Mouse (Mus musculus) bone marrow macrophage, adult 2 months (primary cell): ENCODE results near the gene Irf2bp1. TPM values are rescaled to one million over a fixed set of nuclear protein-coding genes. Genes with fewer than 3 reads are reported as not detected.

Experiments used
- H3K27ac ChIP-seq: 2 replicates; pipeline ENCODE4 v1.5.1; 2012; ENCODE audit warnings: low read depth, low read length; ENCODE audit not compliant: insufficient read depth
- H3K4me1 ChIP-seq: 2 replicates; pipeline ENCODE4 v1.6.1; 2012; ENCODE audit warnings: low read length; ENCODE audit not compliant: control insufficient read depth, insufficient read depth
- H3K4me3 ChIP-seq: 2 replicates; pipeline ENCODE4 v1.5.1; 2012; ENCODE audit warnings: mild to moderate bottlenecking, low read length, moderate library complexity; ENCODE audit not compliant: insufficient read depth
- CTCF ChIP-seq: IDR thresholded peaks from 2 replicates; pipeline ENCODE4 v1.5.1; 2012; ENCODE audit warnings: low read depth, mild to moderate bottlenecking, low read length, moderate library complexity
- POLR2A ChIP-seq: IDR thresholded peaks from 2 replicates; pipeline ENCODE4 v1.6.1; 2012; ENCODE audit warnings: mild to moderate bottlenecking, low read depth, low read length, borderline replicate concordance
- polyA plus RNA-seq: library from polyadenylated mRNA; stranded (reverse); fragments of >200 nt; gene quantifications from 2 replicates; pipeline ENCODE4 v1.2.4, GENCODE M21; 2012; ENCODE audit not compliant: missing spikeins, insufficient read depth, insufficient read length

The Irf2bp1 gene
- polyA plus RNA-seq = 16.4 and 17.5 TPM in 2 replicates

DNA sequence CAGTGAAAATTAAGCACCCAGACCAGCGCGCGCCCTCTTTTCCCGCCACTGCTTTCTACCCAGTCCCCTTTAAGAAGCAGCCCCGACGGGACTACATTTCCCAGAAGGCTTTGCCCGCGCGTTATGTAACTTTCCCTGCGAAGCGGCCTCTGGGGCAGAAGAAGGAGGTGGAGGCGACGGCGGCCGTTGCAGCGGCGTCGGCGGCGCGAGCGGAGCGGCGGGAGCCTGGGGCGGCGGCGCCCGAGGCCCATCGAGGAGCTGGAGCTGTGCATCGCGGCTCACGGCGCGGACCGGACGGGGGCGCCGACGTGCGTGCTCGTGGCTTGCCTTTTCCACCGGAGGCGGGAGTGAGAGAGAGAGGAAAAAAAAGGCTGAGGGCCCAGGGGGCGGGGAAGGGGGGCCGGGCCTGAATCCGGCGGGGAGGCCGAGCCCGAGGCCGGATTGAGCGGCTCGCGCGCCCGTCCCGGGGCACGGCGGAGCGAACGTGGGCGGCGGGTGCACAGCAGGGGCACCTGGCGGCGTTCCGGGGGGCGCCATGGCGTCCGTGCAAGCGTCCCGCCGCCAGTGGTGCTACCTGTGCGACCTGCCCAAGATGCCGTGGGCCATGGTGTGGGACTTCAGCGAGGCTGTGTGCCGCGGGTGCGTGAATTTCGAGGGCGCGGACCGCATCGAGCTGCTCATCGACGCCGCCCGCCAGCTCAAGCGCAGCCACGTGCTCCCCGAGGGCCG is at the start of gene Irf2bp1:
TSS of gene Irf2bp1 (plus strand) at position 143 of the 729 bp plus-strand sequence.
- peak within 1 kb of the TSS; percentile 86 for H3K4me3 ChIP-seq
- peak within 1 kb of the TSS; percentile 83 for H3K27ac ChIP-seq
- TF ChIP-seq POLR2A = no peak
- no peak for TF ChIP-seq CTCF
- peaks cover 10% of the 10 kb centered on the region for H3K4me1 ChIP-seq

DNA sequence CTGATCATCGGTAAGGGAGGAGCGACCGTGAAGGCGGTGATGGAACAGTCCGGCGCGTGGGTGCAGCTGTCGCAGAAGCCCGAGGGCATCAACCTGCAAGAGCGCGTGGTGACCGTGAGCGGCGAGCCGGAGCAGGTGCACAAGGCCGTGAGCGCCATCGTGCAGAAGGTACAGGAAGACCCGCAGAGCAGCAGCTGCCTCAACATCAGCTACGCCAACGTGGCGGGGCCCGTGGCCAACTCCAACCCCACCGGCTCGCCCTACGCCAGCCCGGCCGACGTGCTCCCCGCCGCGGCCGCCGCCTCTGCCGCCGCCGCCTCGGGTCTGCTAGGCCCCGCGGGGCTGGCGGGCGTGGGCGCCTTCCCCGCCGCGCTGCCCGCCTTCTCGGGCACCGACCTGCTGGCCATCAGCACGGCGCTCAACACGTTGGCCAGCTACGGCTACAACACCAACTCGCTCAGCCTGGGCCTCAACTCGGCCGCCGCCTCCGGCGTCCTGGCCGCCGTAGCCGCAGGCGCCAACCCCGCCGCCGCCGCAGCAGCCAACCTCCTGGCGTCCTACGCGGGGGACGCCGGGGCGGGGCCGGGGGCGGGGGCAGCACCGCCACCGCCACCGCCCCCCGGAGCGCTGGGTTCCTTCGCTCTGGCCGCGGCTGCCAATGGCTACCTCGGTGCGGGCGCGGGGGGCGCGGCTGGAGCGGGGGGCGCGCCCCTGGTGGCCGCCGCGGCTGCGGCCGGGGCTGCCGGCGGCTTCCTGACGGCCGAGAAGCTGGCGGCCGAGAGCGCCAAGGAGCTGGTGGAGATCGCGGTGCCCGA is 46.1 kb upstream of the Irf2bp1 start:
- Histone ChIP-seq H3K4me1 (peaks cover 13% of the 10 kb centered on the region), H3K4me3 (peak overlapping the region; percentile 94), H3K27ac (peak overlapping the region; percentile 65)
- TF ChIP-seq POLR2A (no peak), CTCF (no peak)

DNA sequence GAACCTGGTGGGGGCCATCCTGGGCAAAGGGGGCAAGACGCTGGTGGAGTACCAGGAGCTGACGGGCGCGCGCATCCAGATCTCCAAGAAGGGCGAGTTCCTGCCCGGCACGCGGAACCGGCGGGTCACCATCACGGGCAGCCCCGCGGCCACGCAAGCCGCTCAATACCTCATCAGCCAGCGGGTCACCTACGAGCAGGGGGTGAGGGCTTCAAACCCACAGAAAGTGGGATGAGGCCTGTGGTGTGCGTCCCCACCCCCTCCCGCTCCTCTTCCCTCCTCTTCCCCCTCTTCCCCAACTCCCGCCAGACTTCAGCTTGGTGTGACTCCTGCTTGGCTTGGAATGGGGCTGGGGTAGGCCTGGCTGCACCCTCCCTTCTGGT is 45.5 kb upstream of the Irf2bp1 start:
- Histone ChIP-seq H3K27ac (no peak overlapping the region), H3K4me3 (peak overlapping the region; percentile 94), H3K4me1 (peaks cover 13% of the 10 kb centered on the region)
- TF ChIP-seq POLR2A (no peak), CTCF (no peak)

DNA sequence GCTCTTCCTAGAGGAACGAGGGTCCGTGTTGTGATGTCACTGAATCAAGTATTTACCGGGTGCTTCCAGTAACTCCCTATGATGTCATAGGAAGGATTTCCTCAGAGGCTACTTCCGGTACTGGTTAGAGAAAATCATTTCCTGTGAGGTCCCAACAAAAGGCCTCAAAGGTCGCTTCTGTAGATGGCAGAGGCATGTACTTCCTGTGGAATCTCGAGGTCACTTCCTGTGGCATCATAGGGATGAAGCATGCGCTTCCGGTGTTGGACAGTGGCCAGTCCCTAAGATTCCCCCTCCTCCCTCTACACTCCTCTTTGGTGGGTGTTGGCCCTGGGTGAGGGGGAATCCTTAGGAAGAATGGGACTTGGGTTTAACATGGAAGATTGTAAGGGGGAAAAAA is 44.4 kb upstream of the Irf2bp1 start:
- H3K4me3 ChIP-seq = no peak overlapping the region
- H3K4me1 ChIP-seq = peaks cover 18% of the 10 kb centered on the region
- TF ChIP-seq POLR2A (no peak), CTCF (no peak)
- H3K27ac ChIP-seq = no peak overlapping the region

DNA sequence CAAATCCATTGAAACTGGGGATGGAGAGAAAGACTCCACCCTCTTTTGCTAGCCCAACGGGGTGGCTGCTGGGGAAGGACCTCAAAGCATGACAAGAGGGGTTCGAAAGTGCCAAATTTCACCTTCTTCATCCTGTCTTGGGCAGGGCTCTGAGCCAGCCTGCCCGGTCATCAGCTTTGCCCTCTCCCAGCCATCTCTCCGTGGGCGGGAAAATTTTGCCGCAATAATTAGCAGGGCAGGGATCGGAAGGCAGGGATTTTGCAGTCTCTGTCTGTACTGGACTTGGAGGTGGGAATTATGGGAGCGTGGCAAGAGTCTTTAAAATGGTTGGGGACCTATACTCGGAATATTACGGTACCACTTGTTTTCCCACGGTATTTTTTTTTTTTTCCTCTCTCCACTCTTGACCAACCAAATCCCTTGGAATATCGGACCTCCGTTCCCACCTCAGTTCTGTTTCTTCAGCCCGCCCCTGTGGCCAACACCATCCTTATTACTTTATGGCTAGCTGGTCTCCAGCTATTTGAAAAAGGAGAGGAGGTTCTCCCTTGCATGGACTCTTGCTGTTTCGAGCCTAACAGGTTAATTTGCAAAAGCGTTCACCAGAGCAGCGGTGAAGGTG is 41.6 kb upstream of the Irf2bp1 start:
- Histone ChIP-seq H3K4me3 (peak overlapping the region; percentile 22), H3K4me1 (peaks cover 15% of the 10 kb centered on the region), H3K27ac (no peak overlapping the region)
- TF ChIP-seq CTCF (no peak), POLR2A (no peak)

DNA sequence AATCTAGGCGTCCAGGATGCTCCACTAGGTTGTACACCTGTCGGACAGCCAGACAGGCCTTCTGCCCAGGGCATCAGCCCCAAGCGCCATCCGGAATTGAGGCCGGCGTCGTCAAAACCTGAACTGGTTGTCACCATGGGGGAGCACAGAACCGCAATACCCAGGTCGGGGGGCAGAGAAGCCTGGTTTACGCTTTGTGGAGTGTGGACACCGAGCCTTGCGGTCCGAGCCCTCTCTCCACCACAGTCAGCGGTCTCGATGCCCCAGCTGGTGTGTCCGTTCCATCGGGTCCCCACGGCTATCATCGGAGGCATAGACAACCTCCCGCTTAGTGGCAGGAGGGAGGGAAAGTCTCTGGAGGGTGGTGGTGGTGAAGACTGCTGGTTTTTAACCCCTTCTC is 41.0 kb upstream of the Irf2bp1 start:
- H3K4me1 ChIP-seq = peaks cover 15% of the 10 kb centered on the region
- H3K27ac ChIP-seq = no peak overlapping the region
- H3K4me3 ChIP-seq = peak overlapping the region; percentile 22
- TF ChIP-seq CTCF = no peak
- TF ChIP-seq POLR2A = no peak

DNA sequence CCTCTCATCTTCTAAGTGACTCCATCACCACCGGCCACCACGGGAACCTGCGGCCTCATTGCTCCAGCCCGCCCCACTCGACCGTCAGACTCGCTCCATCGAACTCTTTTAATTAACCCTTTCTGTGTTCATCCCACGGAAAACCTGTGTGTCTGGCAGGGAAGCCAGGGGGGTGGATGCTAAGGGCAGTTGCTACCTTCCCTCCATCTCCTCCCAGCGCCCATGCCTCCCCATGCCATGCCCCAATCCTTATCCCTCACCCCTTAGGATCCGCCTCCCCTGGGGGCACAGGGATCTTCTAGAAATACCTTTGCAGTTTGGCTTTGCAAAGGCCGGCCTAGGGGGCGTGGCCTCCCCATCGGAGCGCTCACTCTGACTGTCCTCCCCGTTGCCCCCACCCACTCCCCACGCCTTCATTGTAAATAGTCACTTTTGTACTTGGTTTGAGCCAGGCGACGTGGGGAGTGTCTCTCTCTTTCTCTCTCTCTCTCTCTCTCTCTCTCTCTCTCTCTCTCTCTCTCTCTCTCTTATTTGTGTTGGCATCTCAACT is 40.5 kb upstream of the Irf2bp1 start:
- Histone ChIP-seq H3K4me3 (no peak overlapping the region), H3K27ac (no peak overlapping the region), H3K4me1 (peaks cover 15% of the 10 kb centered on the region)
- TF ChIP-seq POLR2A = no peak
- no peak for TF ChIP-seq CTCF

DNA sequence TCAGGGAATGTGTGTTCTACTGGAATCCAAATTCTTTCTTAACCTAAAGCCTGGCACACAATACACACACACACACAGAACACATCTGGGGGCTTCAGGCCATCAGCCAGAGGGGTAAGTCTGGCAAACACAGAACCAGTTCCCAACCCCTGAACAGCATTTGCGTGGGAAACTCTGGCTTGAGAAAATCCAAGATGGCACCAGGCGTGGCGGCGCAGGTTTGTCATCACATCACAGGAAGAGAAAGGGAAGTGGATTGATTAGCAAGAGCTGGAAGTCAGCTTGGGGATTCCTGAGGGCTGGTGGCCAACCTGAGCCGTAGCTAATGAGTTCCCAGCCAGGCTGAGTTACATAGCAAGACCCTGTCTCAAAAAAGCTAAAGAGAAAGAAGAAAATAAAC is 38.5 kb upstream of the Irf2bp1 start:
- no peak for TF ChIP-seq POLR2A
- TF ChIP-seq CTCF = no peak
- no peak overlapping the region for H3K4me3 ChIP-seq
- H3K27ac ChIP-seq = no peak overlapping the region

DNA sequence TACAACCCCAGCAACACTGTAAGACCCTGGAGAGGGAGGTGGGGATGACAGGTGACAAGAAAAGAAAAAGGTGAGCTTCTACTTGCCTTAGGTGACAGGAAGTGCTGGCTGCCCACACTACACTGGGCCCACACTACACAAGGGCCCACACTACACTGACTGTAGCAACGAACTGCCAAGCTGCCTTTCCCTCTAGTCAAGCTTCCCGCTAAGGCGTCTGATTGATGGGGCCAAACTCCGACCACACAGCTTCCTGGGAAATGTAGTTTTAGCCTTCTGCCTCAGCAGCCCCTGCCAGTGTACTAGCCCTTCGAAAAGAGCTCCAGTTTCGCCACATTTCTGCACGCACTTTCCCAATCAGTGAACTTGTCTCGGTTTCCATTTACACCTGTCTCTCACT is 36.2 kb upstream of the Irf2bp1 start:
- TF ChIP-seq CTCF (no peak), POLR2A (no peak)
- peaks cover 5% of the 10 kb centered on the region; the same call in 1 of the 2 replicates for H3K4me1 ChIP-seq
- H3K27ac ChIP-seq = no peak overlapping the region
- no peak overlapping the region for H3K4me3 ChIP-seq

More for the DNA sequence above, 38.5 kb upstream of the Irf2bp1 start:
- H3K4me1 ChIP-seq = peaks cover 10% of the 10 kb centered on the region
